In the genomic region with DNA sequence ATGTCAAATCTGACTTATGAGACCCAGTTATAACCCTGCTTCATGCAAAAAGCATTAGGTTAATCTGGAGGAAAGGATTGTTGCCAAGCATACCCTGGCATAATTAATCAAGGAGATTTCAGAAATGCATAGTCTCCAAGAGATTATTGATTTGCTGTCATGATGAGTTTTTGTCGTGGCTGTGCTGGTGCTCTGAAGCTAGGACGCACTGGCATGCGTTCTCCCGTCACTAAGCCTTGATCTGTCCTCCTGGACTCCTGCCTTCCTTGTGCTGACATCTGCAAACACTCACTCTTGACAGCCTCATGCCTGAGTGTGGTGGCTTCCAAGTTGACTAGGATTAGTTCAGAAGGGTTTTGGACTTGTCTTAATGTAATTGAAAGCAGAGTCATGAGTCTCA, we compare ENCODE assay signal across 14 mouse cellular contexts.
DNase-seq lines count a peak whose midpoint lies in the region; ATAC-seq and TF ChIP-seq lines count a peak whose summit lies in the region.
"Had no signal": no experiment of that assay in that cellular context is flagged by ENCODE, and none has a peak within 500 bp of the region (broad histone marks: within the 10 kb centered on the region; RNA-seq: fewer than 3 reads in every experiment).

No protein-coding gene starts in this region.

- TF ChIP-seq EP300 in lung, postnatal 0 days (IDR thresholded peaks at IDR 0.05): no peak

- H3K27me3 ChIP-seq in forebrain, postnatal 0 days (ENCODE audit: insufficient read depth, low read length): no peaks in the 10 kb centered on the region
- H3K27me3 ChIP-seq in forebrain, embryonic 13.5 days: no peaks in the 10 kb centered on the region
- no peaks in the 10 kb centered on the region for H3K27me3 ChIP-seq in midbrain, embryonic 13.5 days
- no peaks in the 10 kb centered on the region for H3K27me3 ChIP-seq in midbrain, embryonic 16.5 days (ENCODE audit: control insufficient read depth, insufficient read depth, low read depth, low read length)
- H3K27me3 ChIP-seq in lung, postnatal 0 days (replicated peaks; ENCODE audit: insufficient read depth, low read length): no peaks in the 10 kb centered on the region

- no peak overlapping the region for H3K4me2 ChIP-seq in forebrain, postnatal 0 days (ENCODE audit: low read depth)
- no peak overlapping the region for H3K4me2 ChIP-seq in forebrain, embryonic 13.5 days
- no peak overlapping the region for H3K4me2 ChIP-seq in midbrain, embryonic 13.5 days (replicated peaks)
- H3K4me2 ChIP-seq in midbrain, embryonic 16.5 days (ENCODE audit: low read length): no peak overlapping the region
- H3K4me2 ChIP-seq in lung, postnatal 0 days (replicated peaks; ENCODE audit: low read depth, low read length): no peak overlapping the region
- H3K4me2 ChIP-seq: hindbrain, embryonic 14.5 days; limb, embryonic 15.5 days had no signal

- no peaks in the 10 kb centered on the region for H3K4me1 ChIP-seq in forebrain, postnatal 0 days (ENCODE audit: insufficient read depth)
- peaks cover 4% of the 10 kb centered on the region; the same call in 1 of the 2 replicates for H3K4me1 ChIP-seq in forebrain, embryonic 13.5 days
- H3K4me1 ChIP-seq in midbrain, embryonic 13.5 days (replicated peaks): no peaks in the 10 kb centered on the region
- H3K4me1 ChIP-seq in midbrain, embryonic 16.5 days (ENCODE audit: control insufficient read depth, insufficient read depth, low read length): 0 out of 2 replicates have a peak, but pooled peaks cover 2% of the 10 kb centered on the region
- no peaks in the 10 kb centered on the region for H3K4me1 ChIP-seq in lung, postnatal 0 days (ENCODE audit: insufficient read depth, low read depth, low read length)

- no peaks in the 10 kb centered on the region for H3K9me3 ChIP-seq in forebrain, postnatal 0 days (ENCODE audit: low read length)
- no peaks in the 10 kb centered on the region for H3K9me3 ChIP-seq in forebrain, embryonic 13.5 days (replicated peaks)
- no peaks in the 10 kb centered on the region for H3K9me3 ChIP-seq in midbrain, embryonic 13.5 days
- H3K9me3 ChIP-seq in midbrain, embryonic 16.5 days (replicated peaks; ENCODE audit: control insufficient read depth, low read length, poor library complexity, severe bottlenecking): no peaks in the 10 kb centered on the region
- no peaks in the 10 kb centered on the region for H3K9me3 ChIP-seq in lung, postnatal 0 days (ENCODE audit: low read length)
- H3K9me3 ChIP-seq: G1E; limb, embryonic 15.5 days had no signal

- H3K4me3 ChIP-seq in forebrain, postnatal 0 days (ENCODE audit: low read depth, low read length): no peak overlapping the region
- no peak overlapping the region for H3K4me3 ChIP-seq in forebrain, embryonic 13.5 days
- no peak overlapping the region for H3K4me3 ChIP-seq in midbrain, embryonic 13.5 days (replicated peaks)
- no peak overlapping the region for H3K4me3 ChIP-seq in midbrain, embryonic 16.5 days (ENCODE audit: low read depth, low read length)
- no peak overlapping the region for H3K4me3 ChIP-seq in lung, postnatal 0 days (ENCODE audit: low read depth, low read length)
- no peak overlapping the region for H3K4me3 ChIP-seq in gastrocnemius, adult 2 months
- H3K4me3 ChIP-seq: limb, embryonic 15.5 days had no signal

- no peak overlapping the region for H3K9ac ChIP-seq in forebrain, postnatal 0 days
- no peak overlapping the region for H3K9ac ChIP-seq in forebrain, embryonic 13.5 days
- H3K9ac ChIP-seq in midbrain, embryonic 13.5 days (replicated peaks): no peak overlapping the region
- no peak overlapping the region for H3K9ac ChIP-seq in midbrain, embryonic 16.5 days (ENCODE audit: low read depth, low read length)
- H3K9ac ChIP-seq in lung, postnatal 0 days (replicated peaks; ENCODE audit: low read depth): no peak overlapping the region
- H3K9ac ChIP-seq: hindbrain, embryonic 14.5 days; limb, embryonic 15.5 days had no signal

- intact Hi-C loops in gastrocnemius, adult 2 months (cut with DNase I): no loop called here

- no peak for DNase-seq in forebrain, postnatal 0 days
- DNase-seq in lung, postnatal 0 days (ENCODE audit: low spot score): peak; percentile 29
- no peak for DNase-seq in layer of hippocampus, adult 9-10 months (ENCODE audit: low spot score)
- DNase-seq in gastrocnemius, adult 2 months: no peak
- DNase-seq in B cell, adult 2 months: no peak
- DNase-seq: kidney, adult 2 months; right cerebral cortex, postnatal 14 days had no signal

- peak; percentile 64; the same call in 1 of the 2 replicates for ATAC-seq in forebrain, postnatal 0 days
- ATAC-seq in forebrain, embryonic 13.5 days: no peak
- ATAC-seq in midbrain, embryonic 13.5 days: 0 out of 2 replicates have a peak, but pooled peaks have one; percentile 45
- ATAC-seq in midbrain, embryonic 16.5 days: no peak
- no peak for ATAC-seq in lung, postnatal 0 days

- H3K36me3 ChIP-seq in forebrain, postnatal 0 days (ENCODE audit: insufficient read depth): no peaks in the 10 kb centered on the region
- no peaks in the 10 kb centered on the region for H3K36me3 ChIP-seq in forebrain, embryonic 13.5 days (ENCODE audit: poor library complexity, severe bottlenecking)
- no peaks in the 10 kb centered on the region for H3K36me3 ChIP-seq in midbrain, embryonic 13.5 days
- no peaks in the 10 kb centered on the region for H3K36me3 ChIP-seq in midbrain, embryonic 16.5 days (ENCODE audit: control insufficient read depth, insufficient read depth, low read length)
- no peaks in the 10 kb centered on the region for H3K36me3 ChIP-seq in lung, postnatal 0 days (ENCODE audit: insufficient read depth, low read length)
- H3K36me3 ChIP-seq: G1E; limb, embryonic 15.5 days had no signal

- H3K27ac ChIP-seq in forebrain, postnatal 0 days (ENCODE audit: low read depth, low read length): no peak overlapping the region
- H3K27ac ChIP-seq in forebrain, embryonic 13.5 days: no peak overlapping the region
- H3K27ac ChIP-seq in midbrain, embryonic 13.5 days: no peak overlapping the region
- no peak overlapping the region for H3K27ac ChIP-seq in midbrain, embryonic 16.5 days (ENCODE audit: low read length)
- no peak overlapping the region for H3K27ac ChIP-seq in lung, postnatal 0 days (ENCODE audit: low read length)
- H3K27ac ChIP-seq in gastrocnemius, adult 2 months: no peak overlapping the region
- H3K27ac ChIP-seq: hindbrain, embryonic 14.5 days; limb, embryonic 15.5 days; macrophage had no signal

- 56% methylated on average over 4 of the region's 4 CpGs for WGBS in forebrain, postnatal 0 days
- 77% methylated on average over 4 of the region's 4 CpGs for WGBS in forebrain, embryonic 13.5 days
- 65% methylated on average over 4 of the region's 4 CpGs for WGBS in midbrain, embryonic 13.5 days
- 49% methylated on average over 4 of the region's 4 CpGs for WGBS in midbrain, embryonic 16.5 days
- 50% methylated on average over 4 of the region's 4 CpGs for WGBS in lung, postnatal 0 days

- TF ChIP-seq CTCF in forebrain, postnatal 0 days (IDR thresholded peaks at IDR 0.05; ENCODE audit: low read depth): no peak
- no peak for TF ChIP-seq CTCF in lung, postnatal 0 days (IDR thresholded peaks at IDR 0.05)
- TF ChIP-seq CTCF in gastrocnemius, adult 2 months (IDR thresholded peaks at IDR 0.05): no peak

Comparison
In these comparisons a context has a peak if more than half of its experiments do, and no peak if none do; other contexts are left out.
1. ATAC-seq: peak in forebrain, postnatal 0 days (single experiment) and midbrain, embryonic 13.5 days (single experiment); none in forebrain, embryonic 13.5 days (single experiment), midbrain, embryonic 16.5 days (single experiment) and lung, postnatal 0 days (single experiment).